Mouse (Mus musculus) liver, postnatal 0 days (tissue): Measurements from ENCODE around the gene Adam12.

Experiments used
- CTCF ChIP-seq: sonication (generic); IDR thresholded peaks from 2 replicates; pipeline ENCODE4 v1.5.1; 2016; ENCODE audit warnings: antibody characterized with exemption, low read depth
- EP300 ChIP-seq: IDR thresholded peaks from 2 replicates; pipeline ENCODE4 v1.6.1; 2016; ENCODE audit warnings: antibody characterized with exemption, low read depth, mild to moderate bottlenecking

GRCm38 (mm10) chr7:133908966-133909365 is 323.0 kb downstream of the Adam12 start:
- TF ChIP-seq CTCF (no peak), EP300 (no peak)
